Mouse (Mus musculus): ENCODE measurements around the gene Slc28a3. TPM values are rescaled to one million over a fixed set of nuclear protein-coding genes. Genes with fewer than 3 reads are reported as not detected.

Slc28a3 gene
- total and polyA plus RNA-seq, 2 experiments from 2014 or later: not detected

DNA sequence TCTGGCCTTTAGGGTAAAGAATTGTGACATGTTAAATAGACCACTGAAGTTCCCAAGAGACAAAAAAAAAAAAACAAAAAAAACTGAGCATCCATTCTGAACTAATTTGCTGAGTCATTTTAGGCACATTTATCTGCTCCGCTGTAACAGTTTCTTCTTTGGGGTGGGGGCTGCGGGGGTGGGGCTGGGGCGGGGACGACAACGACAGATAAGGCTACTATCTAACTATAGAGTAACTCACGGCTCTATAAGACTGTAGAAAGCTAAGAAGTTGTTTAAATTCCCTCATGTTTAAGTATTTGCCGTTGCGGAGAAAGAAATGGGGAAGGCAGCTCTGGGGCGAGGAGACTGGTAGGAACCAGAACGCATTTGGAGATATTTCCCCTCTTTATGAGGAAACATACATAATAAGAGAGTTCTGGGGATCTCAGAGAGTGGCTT, 68.1 kb downstream of the Slc28a3 start:
- no peak for ATAC-seq (ENCODE audit: low FRiP score)
- H3K9ac ChIP-seq (replicated peaks; ENCODE audit: low read length, poor library complexity, severe bottlenecking): no peak overlapping the region
- no peaks in the 10 kb centered on the region for H3K36me3 ChIP-seq (ENCODE audit: insufficient read depth, low read length)
- no peak overlapping the region for H3K4me3 ChIP-seq (ENCODE audit: low read depth, low read length)
- no peaks in the 10 kb centered on the region; the same call in 1 of the 2 replicates for H3K4me1 ChIP-seq (ENCODE audit: insufficient read depth, low read length)
- no peaks in the 10 kb centered on the region for H3K9me3 ChIP-seq (ENCODE audit: low read length)
- H3K27ac ChIP-seq (ENCODE audit: low read depth, low read length): peak overlapping the region; percentile 69; the same call in 1 of the 2 replicates
- no peaks in the 10 kb centered on the region for H3K27me3 ChIP-seq (ENCODE audit: insufficient read depth, low read length)
- no peak overlapping the region for H3K4me2 ChIP-seq (ENCODE audit: low read depth, low read length, poor library complexity, severe bottlenecking)
- WGBS: 89% methylated on average over 10 of the region's 10 CpGs
- no peak for DNase-seq (ENCODE audit: low spot score)
- TF ChIP-seq CTCF (IDR thresholded peaks at IDR 0.05): no peak

GRCm38 (mm10) chr13:58542167-58542566, 68.5 kb downstream of the Slc28a3 start:
- WGBS: 73% methylated on average over 8 of the region's 8 CpGs
- H3K27ac ChIP-seq (ENCODE audit: low read depth, low read length): no peak overlapping the region
- TF ChIP-seq CTCF (IDR thresholded peaks at IDR 0.05): no peak

DNA sequence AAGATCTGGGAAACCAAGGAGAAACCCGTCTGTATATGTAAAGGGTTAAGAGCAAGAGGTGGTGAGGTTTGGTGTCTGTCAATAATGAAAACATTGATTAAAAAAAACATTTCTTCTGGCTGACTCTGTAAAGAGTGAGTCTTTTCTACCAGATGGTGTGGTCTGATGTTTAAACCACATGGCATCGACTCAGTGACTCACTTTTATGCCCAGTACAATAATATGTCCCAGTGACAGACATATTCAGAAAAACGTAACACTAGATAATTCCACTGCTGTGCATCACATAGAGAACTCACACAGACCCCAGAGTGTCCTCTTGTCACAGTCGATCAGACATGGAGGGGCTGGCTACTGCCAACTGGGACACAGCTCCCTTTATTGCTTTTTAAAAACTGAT, 69.1 kb downstream of the Slc28a3 start:
- Histone ChIP-seq H3K9ac (replicated peaks; ENCODE audit: low read length, poor library complexity, severe bottlenecking) (no peak overlapping the region), H3K9me3 (ENCODE audit: low read length) (no peaks in the 10 kb centered on the region), H3K27ac (ENCODE audit: low read depth, low read length) (no peak overlapping the region), H3K4me3 (ENCODE audit: low read depth, low read length) (no peak overlapping the region), H3K27me3 (ENCODE audit: insufficient read depth, low read length) (no peaks in the 10 kb centered on the region), H3K4me2 (ENCODE audit: low read depth, low read length, poor library complexity, severe bottlenecking) (no peak overlapping the region), H3K36me3 (ENCODE audit: insufficient read depth, low read length) (no peaks in the 10 kb centered on the region), H3K4me1 (ENCODE audit: insufficient read depth, low read length) (no peaks in the 10 kb centered on the region; the same call in 1 of the 2 replicates)
- 82% methylated on average over 4 of the region's 4 CpGs for WGBS
- DNase-seq (ENCODE audit: low spot score) (no peak), ATAC-seq (ENCODE audit: low FRiP score) (no peak)
- TF ChIP-seq CTCF (IDR thresholded peaks at IDR 0.05): no peak

More at GRCm38 (mm10) chr13:58542167-58542566, 68.5 kb downstream of the Slc28a3 start:
- no peak overlapping the region for H3K9ac ChIP-seq (replicated peaks; ENCODE audit: low read length, poor library complexity, severe bottlenecking)
- no peak overlapping the region for H3K4me3 ChIP-seq (ENCODE audit: low read depth, low read length)
- no peaks in the 10 kb centered on the region for H3K9me3 ChIP-seq (ENCODE audit: low read length)
- no peaks in the 10 kb centered on the region; the same call in 1 of the 2 replicates for H3K4me1 ChIP-seq (ENCODE audit: insufficient read depth, low read length)
- no peak overlapping the region for H3K4me2 ChIP-seq (ENCODE audit: low read depth, low read length, poor library complexity, severe bottlenecking)
- DNase-seq (ENCODE audit: low spot score) (no peak), ATAC-seq (ENCODE audit: low FRiP score) (no peak)
- no peaks in the 10 kb centered on the region for H3K36me3 ChIP-seq (ENCODE audit: insufficient read depth, low read length)
- H3K27me3 ChIP-seq (ENCODE audit: insufficient read depth, low read length): no peaks in the 10 kb centered on the region

- DNase-seq (ENCODE audit: low spot score) (no peak), ATAC-seq (ENCODE audit: low FRiP score) (no peak)
Observed at GRCm38 (mm10) chr13:58538966-58539365, 71.7 kb downstream of the Slc28a3 start.

GRCm38 (mm10) chr13:58538366-58538765, 72.3 kb downstream of the Slc28a3 start:
- Histone ChIP-seq H3K4me3 (ENCODE audit: low read depth, low read length) (no peak overlapping the region), H3K4me2 (ENCODE audit: low read depth, low read length, poor library complexity, severe bottlenecking) (no peak overlapping the region), H3K4me1 (ENCODE audit: insufficient read depth, low read length) (no peaks in the 10 kb centered on the region), H3K9me3 (ENCODE audit: low read length) (no peaks in the 10 kb centered on the region), H3K27ac (ENCODE audit: low read depth, low read length) (no peak overlapping the region), H3K9ac (replicated peaks; ENCODE audit: low read length, poor library complexity, severe bottlenecking) (no peak overlapping the region), H3K27me3 (ENCODE audit: insufficient read depth, low read length) (no peaks in the 10 kb centered on the region), H3K36me3 (ENCODE audit: insufficient read depth, low read length) (no peaks in the 10 kb centered on the region)
- 53% methylated on average over 4 of the region's 4 CpGs for WGBS
- no peak for TF ChIP-seq CTCF (IDR thresholded peaks at IDR 0.05)
- ATAC-seq (ENCODE audit: low FRiP score): no peak
- DNase-seq (ENCODE audit: low spot score): no peak

More at GRCm38 (mm10) chr13:58538966-58539365, 71.7 kb downstream of the Slc28a3 start:
- TF ChIP-seq CTCF (IDR thresholded peaks at IDR 0.05): no peak
- Histone ChIP-seq H3K36me3 (ENCODE audit: insufficient read depth, low read length) (no peaks in the 10 kb centered on the region), H3K27me3 (ENCODE audit: insufficient read depth, low read length) (no peaks in the 10 kb centered on the region), H3K9me3 (ENCODE audit: low read length) (no peaks in the 10 kb centered on the region), H3K4me2 (ENCODE audit: low read depth, low read length, poor library complexity, severe bottlenecking) (no peak overlapping the region), H3K4me3 (ENCODE audit: low read depth, low read length) (no peak overlapping the region), H3K27ac (ENCODE audit: low read depth, low read length) (no peak overlapping the region), H3K9ac (replicated peaks; ENCODE audit: low read length, poor library complexity, severe bottlenecking) (no peak overlapping the region), H3K4me1 (ENCODE audit: insufficient read depth, low read length) (no peaks in the 10 kb centered on the region)
- WGBS: 50% methylated on average over 7 of the region's 7 CpGs

DNA sequence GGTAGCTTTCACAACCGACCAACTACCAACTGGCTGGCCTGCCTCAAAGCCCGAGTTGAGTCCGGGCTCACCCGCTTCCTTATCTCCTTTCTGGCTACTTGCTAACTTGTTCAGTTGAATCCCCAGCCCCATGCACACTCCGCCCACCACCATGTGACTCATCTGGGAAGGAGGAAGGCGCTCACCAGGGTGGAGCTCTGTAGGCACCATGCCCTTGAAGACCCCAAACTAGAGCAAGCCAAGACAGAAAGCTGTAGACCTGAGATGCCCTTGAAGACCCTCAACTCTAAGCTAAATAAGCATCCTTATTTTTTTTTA, 72.8 kb downstream of the Slc28a3 start:
- no peak overlapping the region for H3K9ac ChIP-seq (replicated peaks; ENCODE audit: low read length, poor library complexity, severe bottlenecking)
- no peak for ATAC-seq (ENCODE audit: low FRiP score)
- no peak overlapping the region for H3K4me2 ChIP-seq (ENCODE audit: low read depth, low read length, poor library complexity, severe bottlenecking)
- no peaks in the 10 kb centered on the region for H3K4me1 ChIP-seq (ENCODE audit: insufficient read depth, low read length)
- no peak overlapping the region for H3K27ac ChIP-seq (ENCODE audit: low read depth, low read length)
- H3K4me3 ChIP-seq (ENCODE audit: low read depth, low read length): no peak overlapping the region
- H3K36me3 ChIP-seq (ENCODE audit: insufficient read depth, low read length): no peaks in the 10 kb centered on the region
- DNase-seq (ENCODE audit: low spot score): no peak
- 84% methylated on average over 6 of the region's 6 CpGs for WGBS
- TF ChIP-seq CTCF (IDR thresholded peaks at IDR 0.05): no peak
- no peaks in the 10 kb centered on the region for H3K27me3 ChIP-seq (ENCODE audit: insufficient read depth, low read length)
- no peaks in the 10 kb centered on the region for H3K9me3 ChIP-seq (ENCODE audit: low read length)

Measured in midbrain, postnatal 0 days (tissue).